Mouse (Mus musculus) cerebral cortex, adult 2 months (tissue): Measurements from ENCODE around the gene Vps37b.

ENCODE experiments used
- WGBS: fragments of 180-500 bp; shearing (Covaris S2); methylation state at CpG from one replicate; pipeline ENCODE4 v1.1.7; 2018; 5-methylcytosine and 5-hydroxymethylcytosine counted together

Vps37b gene

GRCm38 (mm10) chr5:124032001-124032508, at the start of gene Vps37b:
TSS of gene Vps37b (minus strand) at chr5:124032270.
- WGBS, result under 1% methylated on average over 52 of the region's 52 CpGs

- WGBS, result 89% methylated on average over 17 of the region's 17 CpGs
Observed at GRCm38 (mm10) chr5:124079880-124080279, 47.8 kb upstream of the Vps37b start.

DNA sequence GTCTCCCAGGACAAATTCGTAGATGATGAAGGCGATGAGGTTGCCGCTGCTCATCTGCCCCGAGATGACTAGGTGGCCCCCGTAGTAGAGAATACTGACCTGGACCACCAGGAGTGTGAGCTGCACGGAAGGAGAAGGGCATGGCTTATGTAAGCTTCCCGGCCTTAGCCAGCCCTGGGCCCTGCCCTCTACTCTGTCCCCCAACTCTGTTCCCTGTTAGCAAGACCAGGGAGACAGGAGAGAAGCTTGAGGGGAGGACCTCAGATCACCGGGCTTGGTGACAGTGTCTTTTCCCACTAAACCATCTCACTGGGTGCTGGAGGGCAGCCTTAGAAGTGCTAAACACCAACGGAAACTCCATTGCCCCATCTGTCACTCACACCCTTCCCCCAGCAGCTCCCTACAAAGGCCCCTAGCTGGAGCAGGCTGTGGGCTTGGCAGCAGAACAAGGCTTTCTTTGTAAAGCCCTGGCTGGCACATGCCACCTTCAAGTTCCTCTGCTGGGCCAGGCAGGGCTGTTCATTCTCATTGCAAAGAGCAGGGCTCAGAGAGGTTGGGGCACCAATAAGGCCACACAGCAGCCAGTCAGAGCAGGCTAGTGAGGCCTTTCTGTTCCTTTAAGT, 46.8 kb upstream of the Vps37b start:
- WGBS, result 45% methylated on average over 9 of the region's 9 CpGs

DNA sequence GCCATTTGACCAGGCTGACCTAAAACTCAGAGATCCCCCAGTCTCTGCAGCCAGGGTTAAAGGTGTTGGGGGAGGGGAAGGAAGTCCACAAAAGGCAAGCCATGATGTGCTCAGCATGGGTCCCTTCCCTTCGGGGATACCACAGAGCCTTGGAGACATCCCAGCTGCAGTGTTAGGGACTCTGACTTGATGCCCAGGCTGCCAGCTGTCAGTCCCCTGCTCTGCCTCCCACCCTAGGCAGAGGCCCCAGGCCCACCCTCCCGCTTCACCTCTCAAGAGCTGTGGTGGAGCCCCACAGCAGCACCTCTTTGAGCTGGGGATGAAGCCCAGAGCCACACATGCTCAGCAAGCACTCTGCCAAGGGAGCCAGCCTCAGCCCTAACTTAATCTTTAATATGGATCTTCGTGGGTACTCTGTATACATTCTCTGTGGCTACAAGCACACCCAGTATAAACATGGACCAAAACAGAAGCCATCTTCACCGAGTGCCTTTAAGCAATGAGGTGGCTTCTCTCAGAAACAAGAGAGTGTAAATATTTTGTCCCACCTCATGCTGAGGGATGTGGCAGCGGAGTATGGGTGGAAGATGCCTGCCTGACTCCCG, 45.9 kb upstream of the Vps37b start:
- 54% methylated on average over 6 of the region's 6 CpGs for WGBS

- WGBS, result 85% methylated on average over 13 of the region's 13 CpGs
Observed at GRCm38 (mm10) chr5:124077241-124077640, 45.2 kb upstream of the Vps37b start.

- 75% methylated on average over 9 of the region's 9 CpGs for WGBS
Observed at GRCm38 (mm10) chr5:124076559-124076958, 44.5 kb upstream of the Vps37b start.

DNA sequence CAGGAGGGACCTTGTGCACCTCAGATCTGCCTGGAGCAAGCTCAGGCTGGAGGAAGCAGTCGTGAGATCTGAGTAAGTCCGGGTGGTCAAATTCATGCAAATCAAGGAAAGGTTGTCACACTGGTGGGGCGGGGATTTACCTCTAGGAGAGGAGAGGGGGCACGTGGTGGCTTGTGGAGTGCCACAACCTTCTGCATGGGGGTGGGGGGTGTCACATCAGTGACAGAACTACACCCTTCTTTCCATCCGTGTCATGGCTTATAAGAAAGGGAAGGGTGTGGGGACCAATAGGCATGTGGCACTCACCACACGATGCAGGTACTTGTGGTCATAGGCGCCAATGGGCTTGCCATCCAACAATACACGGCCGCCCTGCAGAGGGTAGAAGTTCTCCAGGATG, 43.6 kb upstream of the Vps37b start:
- 83% methylated on average over 9 of the region's 9 CpGs for WGBS

- 60% methylated on average over 10 of the region's 10 CpGs for WGBS
Observed at GRCm38 (mm10) chr5:124074845-124075307, 42.8 kb upstream of the Vps37b start.

DNA sequence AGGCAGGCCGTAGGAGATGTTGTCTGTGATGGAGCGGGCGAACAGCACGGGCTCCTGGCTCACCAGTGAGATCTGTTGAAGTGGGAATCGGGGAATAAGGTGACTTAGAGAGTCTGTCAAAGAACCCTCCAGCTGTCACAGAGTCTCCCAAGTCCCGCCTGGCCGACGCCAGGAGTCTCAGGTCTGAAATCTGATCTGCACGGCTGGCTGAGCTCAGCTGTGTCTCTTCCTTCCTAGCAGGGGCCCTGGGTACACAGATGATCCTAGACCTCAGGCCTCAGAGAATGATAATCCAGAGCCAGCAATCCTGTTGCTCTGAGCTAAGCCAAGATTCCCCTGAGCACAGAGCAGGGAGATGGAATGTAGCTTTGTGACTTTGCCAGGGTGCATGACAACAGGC, 41.6 kb upstream of the Vps37b start:
- WGBS, result 84% methylated on average over 9 of the region's 9 CpGs

GRCm38 (mm10) chr5:124069657-124070056, 37.6 kb upstream of the Vps37b start:
- WGBS, result 91% methylated on average over 3 of the region's 3 CpGs

DNA sequence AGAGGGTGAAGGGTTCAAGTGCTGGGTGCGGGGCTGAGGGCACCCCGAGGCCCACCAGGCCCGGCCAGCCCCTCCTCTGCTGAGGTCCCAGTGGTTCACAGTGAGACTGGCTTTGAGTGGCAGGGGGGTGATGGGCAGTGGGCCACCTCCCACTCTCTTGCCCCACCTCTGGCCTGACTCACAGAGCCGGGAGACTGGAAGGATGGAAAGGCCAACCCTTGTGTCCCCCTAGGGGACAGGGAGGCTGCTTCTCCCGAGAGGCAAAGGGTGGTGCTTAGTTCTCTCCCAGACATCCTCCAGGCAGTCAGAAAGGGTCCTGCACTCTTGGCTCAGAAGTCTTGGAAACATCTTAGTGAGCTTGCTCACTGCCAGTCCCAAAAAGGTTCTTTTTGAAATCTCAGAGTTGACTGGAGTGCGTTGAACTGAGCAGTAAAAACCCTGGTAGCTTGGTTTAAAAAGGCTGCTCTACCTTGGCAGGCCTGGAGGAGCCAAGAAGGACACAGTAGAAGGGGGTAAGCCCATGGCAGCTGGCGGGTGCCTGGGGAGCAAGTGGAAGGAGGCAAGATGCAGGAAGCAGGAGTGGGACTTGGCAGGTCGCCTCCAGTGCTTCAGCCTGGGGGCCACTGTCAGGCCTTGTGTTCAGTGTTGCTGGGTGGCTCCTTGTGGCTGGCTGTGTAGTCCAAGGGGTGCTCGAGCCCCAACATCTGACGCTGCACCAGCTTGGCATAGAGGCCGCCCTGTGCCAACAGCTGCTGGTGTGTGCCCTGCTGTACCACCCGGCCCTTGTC, 30.2 kb upstream of the Vps37b start:
- 67% methylated on average over 12 of the region's 12 CpGs for WGBS

DNA sequence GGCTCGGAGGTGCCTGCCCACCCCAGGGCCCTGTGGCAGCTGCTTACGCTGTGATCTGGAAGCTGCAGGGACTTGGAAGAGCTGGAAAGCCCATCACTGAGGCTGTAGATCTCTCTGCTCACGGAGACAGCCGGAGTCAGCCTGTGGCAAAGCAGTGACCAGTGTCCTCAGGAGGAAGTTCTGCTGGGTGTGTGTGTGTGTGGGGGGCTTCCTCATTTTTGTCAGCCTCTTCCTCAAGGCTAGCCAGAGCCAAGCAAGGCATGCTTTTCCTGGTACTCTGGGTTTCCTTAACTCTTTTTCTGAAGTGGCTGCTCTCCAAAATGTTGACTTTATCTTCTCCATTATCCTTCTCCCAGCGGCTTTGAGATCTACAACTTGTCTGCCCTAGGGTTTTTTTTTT, 27.6 kb upstream of the Vps37b start:
- 49% methylated on average over 5 of the region's 5 CpGs for WGBS

- WGBS, result 73% methylated on average over 7 of the region's 7 CpGs
Observed at GRCm38 (mm10) chr5:124058749-124059148, 26.7 kb upstream of the Vps37b start.

- 77% methylated on average over 4 of the region's 4 CpGs for WGBS
Observed at GRCm38 (mm10) chr5:124056956-124057355, 24.9 kb upstream of the Vps37b start.

- 98% methylated on average over 1 of the region's 1 CpGs for WGBS
Observed at GRCm38 (mm10) chr5:124056219-124056618, 24.1 kb upstream of the Vps37b start.

GRCm38 (mm10) chr5:124052641-124053040, 20.6 kb upstream of the Vps37b start:
- 93% methylated on average over 7 of the region's 7 CpGs for WGBS

- 67% methylated on average over 11 of the region's 11 CpGs for WGBS
Observed at GRCm38 (mm10) chr5:124051899-124052491, 19.9 kb upstream of the Vps37b start.

- 61% methylated on average over 14 of the region's 14 CpGs for WGBS
Observed at GRCm38 (mm10) chr5:124050095-124051050, 18.3 kb upstream of the Vps37b start.

- WGBS, result 51% methylated on average over 15 of the region's 15 CpGs
Observed at GRCm38 (mm10) chr5:124049249-124050045, 17.4 kb upstream of the Vps37b start.

GRCm38 (mm10) chr5:124046741-124047401, 14.8 kb upstream of the Vps37b start:
- WGBS, result 69% methylated on average over 7 of the region's 7 CpGs
